Mouse (Mus musculus) small intestine, adult 2 months (tissue): ENCODE data around the gene Esyt2. TPM values are rescaled to one million over a fixed set of nuclear protein-coding genes. Genes with fewer than 3 reads are reported as not detected.

Experiments
- H3K27ac ChIP-seq: fragments of 200-500 bp; 2 replicates; pipeline ENCODE4 v1.5.1; 2012; ENCODE audit warnings: low read depth, low read length, control low read depth, inconsistent platforms; ENCODE audit not compliant: insufficient read depth
- H3K27me3 ChIP-seq: fragments of 200-500 bp; 2 replicates; pipeline ENCODE4 v1.6.1; 2012; ENCODE audit warnings: mild to moderate bottlenecking, moderate library complexity, low read length, inconsistent platforms; ENCODE audit not compliant: control insufficient read depth, insufficient read depth
- H3K36me3 ChIP-seq: fragments of 200-500 bp; 2 replicates; pipeline ENCODE4 v1.6.1; 2012; ENCODE audit warnings: mild to moderate bottlenecking, low read length, control low read depth, inconsistent platforms; ENCODE audit not compliant: control insufficient read depth, insufficient read depth
- H3K4me1 ChIP-seq: fragments of 200-500 bp; 2 replicates; pipeline ENCODE4 v1.6.1; 2012; ENCODE audit warnings: low read length, inconsistent platforms, mixed read lengths; ENCODE audit not compliant: control insufficient read depth, insufficient read depth, insufficient read length
- H3K4me3 ChIP-seq: fragments of 200-500 bp; 2 replicates; pipeline ENCODE4 v1.5.1; 2012; ENCODE audit warnings: low read depth, mild to moderate bottlenecking, control low read depth, inconsistent platforms, low read length, moderate library complexity
- CTCF ChIP-seq: fragments of 200-500 bp; IDR thresholded peaks from 2 replicates; pipeline ENCODE4 v1.5.1; 2012; ENCODE audit warnings: low read depth, mild to moderate bottlenecking, control low read depth, inconsistent platforms, low read length, moderate library complexity, mixed read lengths; ENCODE audit not compliant: insufficient replicate concordance, insufficient read length; ENCODE audit errors: extremely low read depth
- POLR2A ChIP-seq: fragments of 200-500 bp; IDR thresholded peaks from 2 replicates; pipeline ENCODE4 v1.6.1; 2012; ENCODE audit warnings: low read depth, mild to moderate bottlenecking, control low read depth, inconsistent platforms, low read length, moderate library complexity
- WGBS: fragments of 180-500 bp; shearing (Covaris S2); methylation state at CpG from one replicate; pipeline ENCODE4 v1.1.7; 2018; 5-methylcytosine and 5-hydroxymethylcytosine counted together
- polyA plus RNA-seq: library from polyadenylated mRNA; depleted of rRNA; stranded (reverse); fragments of >200 nt; gene quantifications from 2 replicates; pipeline ENCODE4 v1.2.3, GENCODE M21; 2012

The Esyt2 gene
- polyA plus RNA-seq, 1 experiment, result 14.3 TPM

DNA sequence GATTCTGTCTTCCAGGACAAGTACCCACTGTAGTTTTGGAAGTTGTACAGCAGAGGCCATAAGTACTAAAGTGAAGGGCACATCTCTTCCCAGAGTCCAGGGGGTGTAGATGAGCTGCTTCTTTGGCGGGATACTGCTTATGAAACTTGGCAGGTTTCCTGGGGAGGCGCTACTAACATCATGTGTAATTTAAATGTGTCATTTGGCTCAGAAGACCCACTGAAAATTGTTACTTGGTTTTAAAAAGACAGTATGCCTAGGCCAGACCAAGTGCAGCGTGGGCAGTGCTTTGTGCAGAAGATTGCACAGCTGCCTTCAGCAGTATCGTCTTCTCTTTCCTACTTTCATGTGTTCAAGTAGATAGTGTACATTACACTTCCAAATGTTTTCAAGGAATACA, 44.5 kb downstream of the Esyt2 start:
- WGBS, result 66% methylated on average over 4 of the region's 4 CpGs
- H3K36me3 ChIP-seq, result peaks cover 44% of the 10 kb centered on the region
- H3K4me1 ChIP-seq, result no peaks in the 10 kb centered on the region
- no peak overlapping the region for H3K4me3 ChIP-seq
- H3K27ac ChIP-seq, result no peak overlapping the region
- no peak for TF ChIP-seq POLR2A
- TF ChIP-seq CTCF, result no peak
- no peaks in the 10 kb centered on the region for H3K27me3 ChIP-seq

DNA sequence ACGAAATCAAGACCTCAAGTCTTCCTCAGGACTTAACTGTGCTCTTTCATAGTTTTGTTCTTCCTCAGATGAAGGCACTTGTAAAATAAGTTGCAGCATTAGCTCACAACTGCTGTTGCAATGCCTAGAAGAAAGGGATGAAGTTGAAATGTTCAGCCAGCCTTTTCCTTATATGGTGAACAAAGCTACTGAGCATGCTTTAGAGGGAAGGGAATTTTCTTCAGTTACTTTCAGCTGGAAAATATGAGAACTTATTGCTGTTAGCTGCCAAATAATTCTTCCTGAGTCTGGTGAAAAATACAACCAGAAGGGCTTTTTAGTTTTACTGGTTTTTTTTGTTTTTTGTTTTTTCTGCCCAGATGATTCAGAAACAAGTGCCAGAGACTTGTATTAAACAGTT, 45.2 kb downstream of the Esyt2 start:
- Histone ChIP-seq H3K27ac (no peak overlapping the region), H3K36me3 (peaks cover 44% of the 10 kb centered on the region), H3K4me3 (no peak overlapping the region), H3K4me1 (no peaks in the 10 kb centered on the region), H3K27me3 (no peaks in the 10 kb centered on the region)
- no peak for TF ChIP-seq CTCF
- no peak for TF ChIP-seq POLR2A
- WGBS, result 79% methylated on average over 1 of the region's 1 CpGs

DNA sequence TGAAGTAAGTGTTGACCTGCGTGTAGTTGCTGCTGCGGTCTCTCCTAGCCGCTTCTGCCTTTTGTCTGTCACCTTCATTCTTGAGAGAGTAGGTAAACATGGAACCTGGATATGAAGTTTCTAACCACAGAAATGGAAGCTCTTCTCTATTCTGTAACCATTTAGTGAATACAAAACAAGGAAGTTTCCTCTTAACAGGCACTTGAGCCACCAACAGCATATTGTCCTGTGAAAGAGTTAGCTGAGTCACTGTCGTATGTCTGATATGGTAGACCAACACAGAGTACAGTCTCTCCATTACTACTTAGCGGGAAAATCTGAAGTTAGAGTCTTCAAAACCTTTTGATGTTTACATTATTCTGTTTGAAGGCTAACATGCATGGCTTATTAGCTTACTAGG, 53.3 kb downstream of the Esyt2 start:
- Histone ChIP-seq H3K4me1 (no peaks in the 10 kb centered on the region), H3K4me3 (no peak overlapping the region), H3K27ac (no peak overlapping the region), H3K36me3 (peaks cover 28% of the 10 kb centered on the region), H3K27me3 (no peaks in the 10 kb centered on the region)
- no peak for TF ChIP-seq POLR2A
- no peak for TF ChIP-seq CTCF
- WGBS, result 84% methylated on average over 5 of the region's 5 CpGs

DNA sequence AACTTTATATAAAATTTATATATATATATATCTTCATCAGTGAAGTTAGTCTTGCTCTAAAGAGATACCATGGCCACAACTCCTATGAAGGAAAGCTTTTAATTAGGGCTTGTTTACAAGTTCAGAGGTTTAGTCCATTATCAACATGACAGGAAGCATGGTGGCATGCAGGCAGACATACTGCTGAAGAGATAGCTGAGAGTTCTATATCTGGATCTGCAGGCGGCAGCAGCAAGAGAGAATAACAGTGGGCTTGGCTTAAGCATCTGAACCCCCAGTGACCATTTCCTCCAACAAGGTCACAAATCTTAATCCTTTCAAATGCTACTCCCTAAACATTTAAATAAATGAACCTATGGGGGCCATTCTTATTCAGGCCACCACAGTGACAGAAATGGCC, 59.2 kb downstream of the Esyt2 start:
- 96% methylated on average over 1 of the region's 1 CpGs for WGBS
- Histone ChIP-seq H3K4me1 (no peaks in the 10 kb centered on the region), H3K27ac (no peak overlapping the region), H3K4me3 (no peak overlapping the region), H3K27me3 (no peaks in the 10 kb centered on the region), H3K36me3 (peaks cover 38% of the 10 kb centered on the region)
- no peak for TF ChIP-seq CTCF
- TF ChIP-seq POLR2A, result no peak

DNA sequence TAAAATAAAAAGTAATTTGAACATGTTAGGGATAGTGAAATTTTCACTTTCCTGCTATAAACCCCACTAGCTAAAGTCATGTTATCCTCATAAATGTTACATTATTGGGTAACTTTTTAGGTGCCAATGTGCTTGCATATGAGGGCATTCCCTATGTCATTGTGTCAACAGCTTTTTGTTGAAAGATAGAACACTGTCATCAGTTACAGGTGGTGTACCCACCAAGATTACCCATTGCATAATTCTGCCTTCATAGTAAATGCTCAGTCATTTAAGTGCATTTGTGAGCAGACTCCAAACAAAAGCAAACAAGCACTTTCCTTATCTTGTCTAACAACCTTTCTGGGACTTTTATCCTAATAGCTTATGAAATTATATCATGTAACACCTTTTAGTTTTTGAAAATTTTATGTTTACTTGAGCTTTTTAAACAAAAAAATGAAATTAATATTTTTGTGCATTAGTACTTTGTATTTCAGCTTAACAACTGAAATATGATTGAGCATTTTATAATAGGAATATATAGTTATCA, 67.8 kb downstream of the Esyt2 start:
- no peaks in the 10 kb centered on the region for H3K4me1 ChIP-seq
- H3K4me3 ChIP-seq, result no peak overlapping the region
- no peak overlapping the region for H3K27ac ChIP-seq
- H3K27me3 ChIP-seq, result no peaks in the 10 kb centered on the region
- TF ChIP-seq POLR2A (no peak), CTCF (no peak)
- H3K36me3 ChIP-seq, result peaks cover 57% of the 10 kb centered on the region

DNA sequence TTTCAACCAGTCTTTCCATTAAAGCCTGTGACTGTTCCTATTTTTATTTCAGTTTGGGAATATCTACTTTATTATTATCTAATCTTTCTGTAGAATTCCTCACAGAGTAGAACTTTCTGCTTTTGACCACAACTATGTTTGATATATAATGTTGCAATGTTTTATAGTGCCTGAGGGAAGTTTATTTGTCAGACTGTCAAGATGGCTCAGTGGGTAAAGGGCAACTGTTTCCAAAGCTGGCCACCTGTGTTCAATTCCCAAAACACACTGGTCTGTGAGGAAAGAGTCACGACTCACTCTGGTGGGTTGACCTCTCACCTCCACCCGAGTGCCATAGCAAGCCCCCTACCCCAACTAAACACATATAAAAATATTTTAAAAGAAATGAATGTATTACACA, 68.4 kb downstream of the Esyt2 start:
- no peak overlapping the region for H3K4me3 ChIP-seq
- no peaks in the 10 kb centered on the region for H3K4me1 ChIP-seq
- TF ChIP-seq CTCF (no peak), POLR2A (no peak)
- peaks cover 55% of the 10 kb centered on the region for H3K36me3 ChIP-seq
- WGBS, result 85% methylated on average over 2 of the region's 2 CpGs
- no peaks in the 10 kb centered on the region for H3K27me3 ChIP-seq
- H3K27ac ChIP-seq, result no peak overlapping the region

DNA sequence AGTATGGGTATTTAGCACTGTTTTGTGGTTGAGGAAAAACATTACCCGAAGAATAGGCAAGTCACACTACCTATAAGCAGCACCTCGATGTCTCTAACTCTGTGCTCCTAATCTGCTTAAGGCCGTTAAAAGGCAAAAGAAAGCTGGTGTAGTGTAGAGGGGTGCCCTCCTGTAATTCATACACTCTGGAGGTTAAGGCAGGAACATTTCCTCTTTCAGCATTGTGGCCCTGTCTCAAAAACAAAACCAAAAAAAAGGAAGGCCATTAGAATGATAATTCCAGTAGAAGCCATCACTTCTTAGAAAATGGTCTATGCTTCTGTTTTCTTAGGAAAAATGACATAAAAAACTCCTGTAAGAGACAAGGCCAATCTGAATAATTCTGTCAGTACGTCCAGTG, 70.0 kb downstream of the Esyt2 start:
- no peaks in the 10 kb centered on the region for H3K27me3 ChIP-seq
- no peaks in the 10 kb centered on the region for H3K4me1 ChIP-seq
- no peak overlapping the region for H3K4me3 ChIP-seq
- WGBS, result 87% methylated on average over 4 of the region's 4 CpGs
- TF ChIP-seq POLR2A (no peak), CTCF (no peak)
- H3K36me3 ChIP-seq, result peaks cover 49% of the 10 kb centered on the region
- H3K27ac ChIP-seq, result no peak overlapping the region

DNA sequence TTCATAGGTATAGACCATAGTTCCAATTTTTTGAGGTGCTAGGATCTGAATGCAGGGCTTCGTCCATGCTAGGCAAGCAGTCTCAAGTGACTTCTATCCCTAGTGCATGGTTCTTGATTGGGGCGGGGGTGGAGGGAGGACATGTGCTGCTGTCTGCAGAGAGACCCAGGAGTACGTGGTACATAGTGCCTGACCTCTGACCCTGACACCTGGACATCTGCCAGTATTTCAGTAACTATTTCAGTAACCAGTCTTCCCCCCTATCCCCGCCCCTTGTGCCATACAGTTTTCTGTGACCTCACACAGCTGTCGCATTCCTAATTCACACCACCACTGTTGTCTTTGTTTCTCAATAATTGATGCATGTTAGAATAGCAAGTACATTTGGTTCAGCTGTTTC, 71.4 kb downstream of the Esyt2 start:
- no peak overlapping the region for H3K4me3 ChIP-seq
- H3K27ac ChIP-seq, result no peak overlapping the region
- H3K4me1 ChIP-seq, result no peaks in the 10 kb centered on the region
- no peak for TF ChIP-seq POLR2A
- TF ChIP-seq CTCF, result no peak
- 73% methylated on average over 5 of the region's 5 CpGs for WGBS
- H3K27me3 ChIP-seq, result no peaks in the 10 kb centered on the region
- peaks cover 43% of the 10 kb centered on the region for H3K36me3 ChIP-seq
